Mouse (Mus musculus) central nervous system, embryonic 11.5 days (tissue): ENCODE data around the gene Secisbp2l. TPM values are rescaled to one million over a fixed set of nuclear protein-coding genes. Genes with fewer than 3 reads are reported as not detected.

Experiments used
- polyA plus RNA-seq: library from polyadenylated mRNA; depleted of rRNA; stranded (reverse); fragments of >200 nt; gene quantifications from 2 replicates; pipeline ENCODE4 v1.2.3, GENCODE M21; 2012; rRNA removed

Secisbp2l gene
- 15.1 and 18.5 TPM in 2 replicates for polyA plus RNA-seq

GRCm38 (mm10) chr2:125782719-125783109, at the start of gene Secisbp2l:
TSS of gene Secisbp2l (minus strand) at chr2:125782870.

DNA sequence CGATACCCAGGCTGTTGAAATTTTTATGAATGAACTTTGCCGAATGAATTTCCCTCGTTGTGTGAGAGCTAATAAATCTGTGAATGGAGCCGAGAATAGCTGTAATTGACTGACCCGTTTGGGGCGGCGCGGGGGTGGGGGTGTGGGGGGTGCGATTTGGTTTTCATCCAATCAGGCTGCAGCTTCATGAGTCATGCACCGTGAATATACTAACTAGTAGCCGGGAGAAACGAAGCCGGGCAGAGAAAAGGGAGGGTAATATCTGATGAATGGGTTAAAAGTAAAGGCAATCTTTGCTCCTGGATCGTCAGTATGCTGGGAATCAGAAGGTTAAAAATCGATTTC, 58.6 kb downstream of the Secisbp2l start, which contains the start of gene Shc4:
Shc4 (minus strand) TSS at position 63 of the 345 bp plus-strand sequence.

Other genes starting within 250 kb of the Secisbp2l start
- 9.9 and 14.1 TPM in 2 replicates for gene Cep152, start 157.8 kb downstream of the Secisbp2l start, polyA plus RNA-seq
- 184 and 265 TPM in 2 replicates for gene Eid1, start 109.8 kb downstream of the Secisbp2l start, polyA plus RNA-seq
- 1.0 and 1.7 TPM in 2 replicates for gene Shc4, start 58.7 kb downstream of the Secisbp2l start, polyA plus RNA-seq
- gene Galk2, start 76.2 kb upstream of the Secisbp2l start, polyA plus RNA-seq: 18.5 and 27.1 TPM in 2 replicates
- 94.9 and 111 TPM in 2 replicates for gene Cops2, start 76.3 kb upstream of the Secisbp2l start, polyA plus RNA-seq